Mouse (Mus musculus) layer of hippocampus, postnatal 25 days (tissue): Measurements from ENCODE around the gene Sik3. TPM values are rescaled to one million over a fixed set of nuclear protein-coding genes. Genes with fewer than 3 reads are reported as not detected.
"Not testable (repeated sequence)": the region's sequence is repeated elsewhere in the genome, so short reads cannot be mapped to it uniquely, and the experiment has no call there.

Experiments used
- DNase-seq, 2 experiments: peaks; one replicate each; pipeline ENCODE4 v3.0.0; 2022; ENCODE audit warnings: mixed read lengths in 2 of 2, low spot score in 1 of 2; ENCODE audit errors: extremely low spot score in 1 of 2
- total RNA-seq, 2 experiments: library from RNA; stranded (reverse); gene quantifications; 2 replicates each; pipeline ENCODE4 v1.2.3; 2021

The Sik3 gene
- total RNA-seq, 2 experiments from 2014 or later, result 136 to 138 TPM

DNA sequence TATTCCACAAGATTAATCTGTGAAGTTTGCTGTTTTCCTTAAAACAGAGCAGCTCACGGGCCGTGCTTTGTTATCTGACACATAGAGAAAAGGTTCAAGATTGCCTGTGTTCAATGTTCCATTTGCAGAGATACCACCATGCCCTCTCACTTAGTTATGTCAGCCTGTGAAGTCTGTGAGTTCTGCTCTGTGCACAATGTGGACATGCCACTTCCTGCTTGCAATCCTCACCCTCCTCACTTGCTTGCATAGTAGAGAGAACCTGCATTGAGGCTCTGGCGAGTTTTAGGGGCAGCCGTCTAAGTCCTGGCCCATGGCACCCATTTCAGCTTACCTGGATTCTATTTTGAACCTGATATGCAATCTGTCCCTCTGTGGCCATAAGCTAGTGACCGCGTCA, 80.0 kb downstream of the Sik3 start:
- DNase-seq, result no peak

DNA sequence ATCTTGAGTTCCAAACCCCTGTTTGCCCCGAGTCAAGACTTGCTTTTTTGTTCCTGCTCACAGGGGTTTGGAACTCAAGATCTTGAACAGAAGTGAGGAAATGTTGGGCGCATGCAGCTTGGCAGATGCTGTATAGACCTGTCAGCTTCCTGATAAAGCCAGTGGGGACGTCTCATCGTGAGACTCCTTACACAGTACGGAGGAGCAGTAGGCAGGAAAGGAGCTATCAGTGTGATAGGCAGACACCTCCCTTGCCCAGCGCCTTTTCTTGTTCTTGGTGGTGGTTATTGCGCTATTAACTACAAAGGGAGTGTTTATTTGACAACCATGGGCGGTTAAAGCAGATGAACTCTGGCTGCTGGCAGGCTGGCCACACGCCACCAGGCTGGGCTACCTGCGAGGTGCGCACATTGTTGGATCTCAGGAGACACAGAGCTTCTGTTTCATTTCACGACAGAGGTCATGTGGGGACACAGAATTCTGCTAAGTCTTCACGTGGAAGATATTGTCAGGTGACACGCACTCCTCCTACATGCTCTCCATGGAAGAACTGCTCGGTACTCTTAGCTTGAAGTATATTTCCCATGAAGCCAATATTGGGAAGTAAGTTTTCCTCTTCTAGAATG, 85.9 kb downstream of the Sik3 start:
- DNase-seq, result no peak

DNA sequence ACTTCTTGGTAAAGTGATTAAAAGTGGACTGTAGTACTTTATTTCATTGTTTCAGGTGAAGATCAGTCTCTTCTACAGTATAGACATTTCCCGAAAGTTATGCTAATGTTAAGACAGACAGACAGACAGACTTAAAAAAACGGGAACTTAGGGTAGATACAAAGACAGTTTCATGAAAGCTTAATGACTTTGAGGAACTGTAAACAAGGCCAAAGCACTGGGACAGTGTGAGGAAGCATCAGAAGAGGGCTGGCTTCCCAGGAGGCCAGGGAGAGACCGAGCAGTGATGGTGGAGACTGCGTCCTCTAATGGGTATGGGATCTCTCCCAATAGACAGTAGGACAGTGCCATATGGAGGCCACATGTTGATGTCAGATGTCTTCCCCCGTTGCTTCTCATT, 86.5 kb downstream of the Sik3 start:
- DNase-seq, result no peak

DNA sequence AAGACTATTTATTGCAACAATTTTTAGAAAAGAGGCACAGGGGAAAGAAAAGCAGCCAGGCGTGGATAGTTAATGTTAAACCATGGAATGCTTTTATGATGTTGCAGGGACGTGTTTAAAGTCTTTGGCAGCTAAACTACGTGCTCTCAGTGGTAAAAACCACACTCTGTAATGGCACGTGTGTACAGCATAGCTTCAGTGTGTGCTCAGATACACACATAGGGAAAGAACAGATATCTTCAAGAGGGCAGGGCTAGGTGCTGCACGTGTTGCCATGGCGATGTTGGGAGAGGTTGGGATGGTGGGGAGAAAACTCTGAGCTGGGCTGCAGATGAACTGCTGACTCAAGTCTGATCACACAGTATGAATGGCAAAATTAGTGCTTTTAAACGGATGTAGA, 90.5 kb downstream of the Sik3 start:
- no peak for DNase-seq

DNA sequence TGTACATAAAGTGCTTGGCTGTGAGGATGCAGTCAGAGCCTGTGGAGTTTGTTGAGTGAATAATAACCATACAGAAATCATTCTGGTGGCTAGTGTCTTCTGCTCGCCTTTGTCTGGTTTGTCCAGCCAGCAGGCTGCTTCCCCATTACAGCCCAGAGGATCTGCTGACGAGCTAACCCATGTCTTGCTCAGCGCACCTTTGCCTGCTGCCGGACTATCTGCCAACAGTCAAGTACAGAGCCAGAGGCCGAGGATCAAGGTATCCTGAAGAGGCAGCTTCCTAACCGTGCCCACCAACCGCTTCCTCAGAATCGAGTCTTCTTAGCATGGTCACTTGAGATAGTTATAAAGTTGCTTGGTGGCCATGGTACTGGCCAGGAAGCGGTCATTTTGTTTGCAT, 93.5 kb downstream of the Sik3 start:
- no peak for DNase-seq

DNA sequence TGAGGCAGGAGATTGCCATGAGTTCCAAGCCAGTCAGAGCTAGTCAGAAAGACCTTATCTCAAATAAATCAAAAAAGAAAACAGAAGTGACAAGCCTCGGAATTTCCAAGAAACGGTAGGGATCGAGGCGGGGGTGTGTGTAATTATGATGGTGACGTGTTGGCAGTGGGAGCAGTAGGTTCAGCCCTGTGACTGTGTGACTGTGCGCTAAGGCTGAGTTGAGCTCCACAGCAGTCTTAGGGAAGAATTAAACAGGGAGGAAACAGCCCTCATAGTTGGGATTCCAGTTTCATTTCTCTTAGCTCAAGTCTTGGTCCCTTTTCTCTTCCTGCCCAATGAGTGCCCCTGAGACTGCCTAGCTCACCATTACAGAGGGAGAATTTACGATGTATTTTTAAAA, 98.0 kb downstream of the Sik3 start:
- no peak for DNase-seq

DNA sequence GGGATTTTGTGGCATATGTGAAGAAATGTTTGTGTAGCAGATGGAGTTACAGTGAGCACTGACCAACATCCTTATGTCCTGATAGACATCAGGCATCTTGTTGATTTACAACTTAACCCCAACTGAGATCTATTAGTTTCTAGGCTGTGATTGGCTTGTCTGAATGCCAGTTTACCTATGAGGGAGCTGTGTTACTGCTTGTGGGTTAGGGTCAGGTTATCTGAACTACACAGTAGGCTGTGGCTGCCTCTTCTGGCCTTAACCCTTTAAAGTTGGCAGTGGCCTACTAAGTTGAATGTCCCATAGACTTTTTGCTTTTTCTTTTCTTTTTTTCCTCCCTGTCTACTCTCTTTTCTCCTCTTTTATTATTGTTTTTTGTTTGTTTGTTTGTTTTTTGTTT, 98.7 kb downstream of the Sik3 start:
- DNase-seq, result no peak

DNA sequence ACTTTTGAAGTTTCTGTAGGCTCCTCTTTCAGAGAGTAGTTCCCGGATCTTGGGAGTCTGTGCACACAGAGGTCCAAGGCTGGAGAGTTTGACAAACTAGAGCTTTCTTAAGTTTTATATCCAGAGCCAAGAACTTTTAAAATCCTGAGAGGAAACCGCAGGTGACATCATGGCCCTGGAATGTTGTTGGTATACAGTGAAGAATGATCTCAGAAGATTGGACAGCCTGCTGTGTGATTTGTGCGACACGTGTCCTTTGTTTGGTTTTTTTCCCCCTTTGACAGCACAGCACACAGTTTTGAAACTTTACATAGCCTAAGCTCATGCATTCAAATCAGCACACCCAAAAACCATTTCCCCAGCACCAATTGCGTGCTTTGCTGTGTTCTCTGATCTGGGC, 99.6 kb downstream of the Sik3 start:
- no peak for DNase-seq

DNA sequence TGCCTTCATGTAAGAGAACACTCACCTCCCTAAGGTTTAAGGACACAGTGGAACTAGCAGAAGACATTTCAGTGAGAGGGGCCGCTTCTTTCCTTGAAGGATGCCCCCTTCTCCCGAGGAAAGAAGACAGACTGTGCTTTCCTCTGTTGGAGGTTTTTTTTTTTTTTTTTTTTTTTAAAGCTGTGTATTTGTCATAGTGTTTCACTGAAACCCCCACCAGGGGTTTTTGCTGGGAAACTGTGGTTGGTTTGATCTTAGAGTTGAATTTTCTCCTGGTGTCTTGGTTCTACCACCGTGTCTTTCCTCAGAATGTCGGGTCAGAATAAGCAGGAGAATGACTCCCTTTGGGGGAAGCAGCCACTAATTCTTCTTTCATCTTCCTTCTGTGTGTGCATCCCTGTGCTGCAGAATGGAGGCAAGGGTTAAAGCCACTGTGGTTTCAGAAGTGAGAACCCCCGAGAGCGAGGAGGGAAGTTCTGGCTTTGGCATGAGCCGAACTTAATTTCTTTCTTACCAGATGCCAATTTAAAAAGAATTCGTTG, 106.3 kb downstream of the Sik3 start:
- no peak for DNase-seq

DNA sequence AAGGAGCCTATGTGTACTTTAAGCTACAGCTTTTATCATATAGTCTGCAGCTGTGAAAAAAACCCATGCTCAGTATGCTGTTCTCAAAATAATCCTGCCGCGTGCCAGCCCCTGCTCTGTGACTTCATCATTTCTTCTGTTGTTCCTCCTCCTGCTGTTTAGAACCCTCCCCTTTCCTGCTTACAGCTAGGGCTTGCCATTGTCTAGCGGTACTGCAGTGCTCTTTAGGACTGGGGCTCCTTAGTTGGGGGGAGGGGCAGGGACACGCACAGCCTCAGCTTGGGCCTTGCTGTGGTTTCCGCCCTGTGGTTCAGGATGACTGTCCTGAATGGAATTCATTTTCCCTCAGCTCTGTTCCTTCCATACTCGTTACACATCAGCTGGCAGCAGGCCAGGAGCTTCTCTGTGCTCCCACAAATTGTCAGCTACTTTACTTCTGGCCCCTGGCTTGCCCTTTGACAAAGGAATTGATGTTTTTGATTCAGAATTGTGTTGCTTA, 107.4 kb downstream of the Sik3 start:
- peak in 1 of 2 experiments; percentile 53 for DNase-seq

DNA sequence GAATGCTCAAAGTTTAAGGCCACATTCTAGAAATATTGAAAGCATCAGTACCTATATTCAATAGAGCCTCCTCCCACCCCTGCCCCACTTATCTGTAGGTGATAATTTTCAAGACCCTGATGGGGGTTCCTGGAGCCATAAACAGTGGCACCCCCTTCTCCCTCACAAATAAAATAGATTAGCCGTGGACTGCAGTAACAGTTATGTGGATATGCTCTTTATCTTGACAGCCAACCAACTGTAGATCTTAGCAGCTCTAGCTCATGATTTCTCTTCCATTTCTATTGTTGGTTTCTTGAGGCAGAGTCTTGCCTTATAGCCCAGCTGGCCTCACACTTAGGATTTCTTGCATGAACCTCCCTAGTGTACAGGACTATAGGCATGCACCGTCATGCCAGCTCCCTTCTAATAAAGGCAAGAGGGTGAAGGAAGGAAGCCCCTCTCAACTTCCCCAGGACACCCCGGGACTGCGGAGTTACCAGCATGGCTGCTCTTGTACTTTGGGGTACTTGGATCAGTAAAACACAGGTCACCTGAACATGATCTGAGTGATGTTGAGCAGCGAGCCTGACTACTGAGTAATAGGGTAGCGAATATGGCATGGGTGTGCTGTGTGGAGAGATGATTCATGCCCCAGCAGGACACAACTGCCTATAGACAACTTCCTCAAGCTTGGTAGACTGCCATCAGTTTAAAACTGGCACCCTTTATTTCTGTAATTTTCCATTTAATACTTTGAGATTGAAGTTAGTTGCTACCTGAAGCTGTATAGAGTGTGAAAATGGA, 108.0 kb downstream of the Sik3 start:
- DNase-seq, result no peak

DNA sequence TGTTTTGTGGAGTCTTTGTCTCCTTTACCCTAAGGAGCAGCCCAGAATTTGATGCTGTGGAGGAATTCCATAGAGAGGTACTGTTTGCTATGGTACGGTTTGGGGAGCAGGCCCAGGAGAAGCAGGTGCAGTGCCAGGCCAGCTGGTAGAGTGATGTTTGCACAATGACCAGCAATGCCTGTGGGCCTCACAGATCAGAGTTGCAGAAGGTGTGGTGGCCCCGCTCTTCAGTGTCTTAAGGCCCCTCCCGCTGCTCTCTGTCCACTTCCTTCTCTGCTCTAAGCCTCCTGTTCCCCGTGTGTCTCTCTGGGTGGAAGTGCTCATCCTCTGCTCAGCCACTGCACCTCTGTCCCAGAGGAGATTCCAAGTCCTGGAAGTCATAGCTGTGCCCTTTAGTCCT, 108.9 kb downstream of the Sik3 start:
- no peak for DNase-seq

DNA sequence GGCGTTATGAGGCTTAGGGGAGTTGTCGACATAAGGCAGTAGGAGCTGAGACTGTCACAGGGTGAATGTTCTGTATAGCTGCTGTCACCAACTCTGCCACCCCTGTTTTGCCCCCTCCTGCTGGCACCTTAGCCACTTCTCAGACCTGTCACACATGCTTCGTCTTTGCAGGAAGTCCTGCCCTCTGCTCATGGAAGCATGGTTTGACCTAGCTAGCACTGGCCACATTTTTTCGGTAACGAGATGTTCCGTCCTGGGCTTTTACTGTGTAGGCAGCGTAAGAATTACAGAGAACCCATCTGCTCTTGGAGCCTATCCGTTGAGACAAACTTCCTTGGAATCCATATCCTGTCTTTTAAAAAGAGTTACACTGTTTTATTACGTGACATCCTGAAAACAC, 110.1 kb downstream of the Sik3 start:
- no peak for DNase-seq

DNA sequence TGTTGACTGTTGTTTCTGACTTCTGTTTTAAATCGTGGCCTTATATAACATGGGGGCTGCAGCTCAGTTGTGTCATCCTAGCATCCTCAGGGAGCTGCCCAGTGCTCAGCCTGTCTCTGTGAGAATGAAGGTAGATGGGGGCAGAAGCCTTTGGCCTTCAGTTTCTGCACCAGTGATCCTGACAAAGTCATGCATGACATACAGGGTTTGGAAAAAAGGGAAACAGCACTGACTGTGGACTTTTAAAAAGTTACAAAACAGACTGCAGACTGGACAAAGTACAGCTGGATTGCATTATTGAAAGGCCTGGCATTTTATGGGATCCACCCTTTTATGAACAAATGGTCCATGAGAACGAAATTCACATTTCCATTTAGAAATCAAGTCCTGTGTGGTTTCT, 113.7 kb downstream of the Sik3 start:
- DNase-seq, result no peak

DNA sequence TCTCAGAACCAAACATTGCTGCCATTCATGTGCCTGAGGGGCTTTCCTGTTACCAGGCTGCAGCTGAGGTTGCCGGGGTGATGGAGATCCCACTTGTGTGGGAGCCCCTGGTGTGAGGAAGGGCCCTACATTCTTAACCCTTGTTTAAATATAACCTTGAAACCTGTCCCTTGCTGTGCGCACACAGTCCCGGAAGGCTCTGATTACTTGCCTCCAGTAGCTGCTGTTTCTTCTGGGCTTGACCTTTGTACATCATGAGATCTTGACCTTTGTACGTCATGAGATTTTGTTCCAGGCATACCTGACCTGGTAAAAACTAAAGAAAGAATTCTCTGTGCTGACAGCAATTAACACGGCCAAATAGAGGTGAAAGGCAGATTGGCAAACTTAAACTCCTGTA, 114.7 kb downstream of the Sik3 start:
- no peak for DNase-seq

DNA sequence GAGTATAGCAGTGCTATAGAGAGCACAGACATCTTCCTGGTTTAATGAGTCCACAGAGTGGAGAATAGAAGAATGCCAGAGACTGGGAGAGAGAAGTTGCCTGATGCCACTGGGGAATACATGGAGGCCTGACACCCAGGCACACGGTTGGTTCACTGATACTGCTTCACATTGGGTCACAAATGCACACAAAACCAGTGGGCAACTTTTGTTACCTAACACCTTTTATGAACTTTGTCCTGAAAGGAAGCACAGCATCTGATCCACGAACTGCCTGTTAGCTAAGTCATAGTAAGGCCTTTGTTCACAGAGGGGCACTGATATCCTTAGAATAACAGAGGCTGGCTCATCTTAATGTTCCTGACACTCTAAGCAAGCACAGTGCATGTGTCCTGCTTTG, 116.6 kb downstream of the Sik3 start:
- no peak for DNase-seq

DNA sequence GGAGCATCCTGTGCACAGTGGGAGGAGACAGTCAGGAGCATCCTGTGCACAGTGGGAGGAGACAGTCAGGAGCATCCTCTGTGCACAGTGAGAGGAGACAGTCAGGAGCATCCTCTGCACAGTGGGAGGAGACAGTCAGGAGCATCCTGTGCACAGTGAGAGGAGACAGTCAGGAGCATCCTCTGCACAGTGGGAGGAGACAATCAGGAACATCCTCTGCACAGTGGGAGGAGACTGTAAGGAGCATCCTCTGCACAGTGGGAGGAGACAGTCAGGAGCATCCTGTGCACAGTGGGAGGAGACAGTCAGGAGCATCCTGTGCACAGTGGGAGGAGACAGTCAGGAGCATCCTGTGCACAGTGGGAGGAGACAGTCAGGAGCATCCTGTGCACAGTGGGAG, 120.2 kb downstream of the Sik3 start:
- not testable (repeated sequence) for DNase-seq

DNA sequence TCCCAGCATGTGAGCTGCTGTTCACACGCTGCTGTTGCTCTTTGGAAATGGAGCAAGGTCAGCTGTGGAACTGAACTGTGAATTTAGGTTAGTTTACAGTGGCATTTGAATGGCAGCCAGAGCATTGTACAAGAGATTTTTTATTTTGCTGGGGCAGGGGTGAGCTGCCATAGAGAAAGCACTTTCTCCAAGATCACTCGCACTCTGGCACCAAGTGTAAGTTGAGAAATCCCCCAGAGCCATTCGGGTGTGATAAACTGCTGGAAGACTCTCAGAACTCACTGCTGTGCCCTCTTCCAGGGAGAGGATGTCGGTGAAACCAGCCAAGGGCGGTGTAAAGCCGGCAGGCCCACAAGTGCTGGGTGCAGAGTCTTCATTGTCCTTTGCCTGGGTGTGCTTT, 126.2 kb downstream of the Sik3 start:
- DNase-seq, result no peak

DNA sequence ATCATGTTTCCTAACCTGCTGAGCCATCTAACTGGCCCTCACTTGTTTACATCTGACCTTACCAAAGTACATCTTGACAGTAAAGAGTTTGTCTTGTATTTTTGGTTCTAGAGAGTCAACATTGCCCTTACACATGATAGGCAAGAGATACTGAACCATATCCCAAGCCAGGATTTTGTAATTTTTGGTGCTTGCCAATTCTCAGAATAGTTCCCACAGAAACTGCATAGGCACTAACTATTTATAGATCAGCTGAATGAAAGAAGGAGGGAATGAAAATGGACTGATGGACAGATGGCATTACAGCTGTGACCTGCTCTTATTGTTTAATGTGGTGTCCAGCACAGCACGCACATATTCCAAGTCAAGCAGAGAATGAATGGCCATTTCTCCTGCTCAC, 128.2 kb downstream of the Sik3 start:
- DNase-seq, result no peak

DNA sequence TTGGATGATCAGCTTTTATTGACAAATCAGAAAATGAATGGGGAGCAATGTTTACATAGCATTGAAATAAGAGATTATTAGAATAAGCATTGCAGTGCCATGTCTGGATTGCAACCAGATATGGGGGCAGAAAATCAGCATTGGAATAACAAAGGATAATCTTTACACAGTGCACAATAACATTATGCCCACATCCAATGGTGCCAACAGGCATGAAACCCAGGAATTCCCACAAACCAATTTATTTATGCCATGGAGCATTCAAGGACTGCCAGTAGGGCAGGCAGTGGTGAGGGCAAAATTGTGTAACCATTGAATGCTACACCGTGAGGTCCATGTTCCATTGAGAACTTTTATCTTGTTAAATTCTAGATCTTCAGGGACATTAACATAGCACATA, 129.4 kb downstream of the Sik3 start:
- DNase-seq, result no peak

DNA sequence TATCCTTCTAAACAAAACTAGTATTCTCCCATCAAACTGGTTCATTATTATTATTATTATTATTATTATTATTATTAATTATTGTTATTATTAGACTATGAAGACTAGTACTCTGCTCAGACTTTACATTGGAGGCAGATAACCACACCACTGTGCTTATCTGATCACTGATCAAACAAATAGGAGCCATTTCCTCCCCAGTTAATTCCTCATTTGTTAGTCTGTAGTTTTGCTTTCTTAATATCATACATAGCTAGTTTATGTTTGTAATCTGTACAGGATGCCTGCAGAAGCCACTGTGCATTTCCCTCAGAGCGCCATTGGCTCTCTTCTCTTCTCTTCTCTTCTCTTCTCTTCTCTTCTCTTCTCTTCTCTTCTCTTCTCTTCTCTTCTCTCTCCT, 129.9 kb downstream of the Sik3 start:
- DNase-seq, result no peak

DNA sequence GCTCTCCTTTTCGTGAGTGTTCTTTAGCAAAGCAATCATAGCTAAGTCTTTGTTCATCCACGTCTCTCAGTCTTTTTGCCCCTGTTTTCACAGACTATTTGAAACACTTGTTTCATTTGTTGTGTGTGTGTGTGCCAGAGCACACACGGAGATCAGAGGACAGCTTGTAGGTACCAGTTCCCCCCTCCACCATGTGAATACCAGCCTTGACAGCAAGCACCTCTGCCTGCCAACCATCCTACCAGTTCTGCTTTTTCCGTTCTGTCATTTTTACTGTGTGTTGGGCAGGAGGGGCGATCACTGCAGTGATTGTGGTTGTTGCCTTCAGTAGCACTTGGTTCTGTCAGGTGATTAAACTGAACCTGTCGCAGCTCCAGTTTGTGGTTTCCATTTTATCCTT, 132.4 kb downstream of the Sik3 start:
- DNase-seq, result no peak
